ENCODE assay signal across 8 mouse cellular contexts in genomic region chr19:5139640-5140039, GRCm38 (mm10). TPM values are rescaled to one million over a fixed set of nuclear protein-coding genes. Genes with fewer than 3 reads are reported as not detected.
DNase-seq lines count a peak whose midpoint lies in the region; ATAC-seq and TF ChIP-seq lines count a peak whose summit lies in the region.

No protein-coding gene starts in this region.

- ATAC-seq in forebrain, embryonic 16.5 days, result peak; percentile 20; the same call in 1 of the 2 replicates
- ATAC-seq in megakaryocyte, adult 5-6 weeks (ENCODE audit: poor library complexity, severe bottlenecking), result no peak

- no peaks in the 10 kb centered on the region for H3K9me3 ChIP-seq in forebrain, embryonic 16.5 days (ENCODE audit: control insufficient read depth, low read length)

- TF ChIP-seq CTCF in lung, adult 2 months (IDR thresholded peaks at IDR 0.05; ENCODE audit: insufficient read depth, low read length), result no peak

- no peak overlapping the region for H3K4me2 ChIP-seq in forebrain, embryonic 16.5 days (ENCODE audit: low read length)

- H3K9ac ChIP-seq in forebrain, embryonic 16.5 days (replicated peaks; ENCODE audit: low read depth, low read length), result no peak overlapping the region

- H3K4me1 ChIP-seq in forebrain, embryonic 16.5 days (replicated peaks; ENCODE audit: control insufficient read depth, insufficient read depth, low read length), result no peaks in the 10 kb centered on the region
- no peaks in the 10 kb centered on the region for H3K4me1 ChIP-seq in lung, adult 2 months (ENCODE audit: control insufficient read depth, insufficient read depth, low read length)

- no peak for TF ChIP-seq POLR2A in lung, adult 2 months (IDR thresholded peaks at IDR 0.05; ENCODE audit: borderline replicate concordance, extremely low read depth, low read depth, low read length)

- WGBS in forebrain, embryonic 16.5 days, result 0% methylated on average over 2 of the region's 2 CpGs
- WGBS in lung, adult 2 months, result 8% methylated on average over 2 of the region's 2 CpGs

- H3K27me3 ChIP-seq in forebrain, embryonic 16.5 days (replicated peaks; ENCODE audit: control insufficient read depth, insufficient read depth, low read length), result no peaks in the 10 kb centered on the region

- no peaks in the 10 kb centered on the region; the same call in 1 of the 2 replicates for H3K36me3 ChIP-seq in forebrain, embryonic 16.5 days (ENCODE audit: control insufficient read depth, insufficient read depth)

- H3K4me3 ChIP-seq in forebrain, embryonic 16.5 days (replicated peaks; ENCODE audit: low read length), result no peak overlapping the region
- no peak overlapping the region for H3K4me3 ChIP-seq in lung, adult 2 months (replicated peaks; ENCODE audit: extremely low read depth, low read depth, low read length)

- DNase-seq in 3134 (ENCODE audit: extremely low read depth, insufficient read length, low spot score), result peak; percentile 22
- peak; percentile 53 for DNase-seq in A20 (ENCODE audit: low read depth, low spot score)
- peak; percentile 48 for DNase-seq in c-Kit-positive CD71-positive TER-119-negative erythroid progenitor cells, embryonic 14.5 days (ENCODE audit: low read depth)
- DNase-seq in kidney, postnatal 14 days, result peak; percentile 73
- peak; percentile 54 for DNase-seq in lung, adult 2 months
- peak; percentile 71 for DNase-seq in retina, postnatal 1 day

- H3K27ac ChIP-seq in forebrain, embryonic 16.5 days (ENCODE audit: low read length), result no peak overlapping the region

RNA-seq across cellular contexts. Expression of gene Klc2, which starts 21.3 kb away (rescaled TPM):
- polyA plus RNA-seq in forebrain, embryonic 16.5 days (2015; fragmentation: Nextera tagmentation; extraction: Ambion mirVana), result 48.1 and 55.5 TPM in 2 replicates
- polyA plus RNA-seq in lung, adult 2 months (2012; rRNA removed), result 35.5 and 47.3 TPM in 2 replicates
- 2.1 and 3.2 TPM in 2 replicates for total RNA-seq in megakaryocyte, adult 5-6 weeks (2015)
- 2.1 and 4.6 TPM in 2 replicates for total RNA-seq in megakaryocyte, adult 5-6 weeks (2017)

RNA-seq across cellular contexts. Expression of gene Rab1b, which starts 32.8 kb away (rescaled TPM):
- 239 and 241 TPM in 2 replicates for polyA plus RNA-seq in forebrain, embryonic 16.5 days (2015; fragmentation: Nextera tagmentation; extraction: Ambion mirVana)
- polyA plus RNA-seq in lung, adult 2 months (2012; rRNA removed), result 213 and 232 TPM in 2 replicates
- 67.7 and 77.3 TPM in 2 replicates for total RNA-seq in megakaryocyte, adult 5-6 weeks (2015)
- 120 and 127 TPM in 2 replicates for total RNA-seq in megakaryocyte, adult 5-6 weeks (2017)

RNA-seq across cellular contexts. Expression of gene Cnih2, which starts 41.3 kb away (rescaled TPM):
- polyA plus RNA-seq in forebrain, embryonic 16.5 days (2015; fragmentation: Nextera tagmentation; extraction: Ambion mirVana), result 297 and 347 TPM in 2 replicates
- 1.2 and 1.3 TPM in 2 replicates for polyA plus RNA-seq in lung, adult 2 months (2012; rRNA removed)
- total RNA-seq in megakaryocyte, adult 5-6 weeks (2015), result not detected in 2 replicates
- total RNA-seq in megakaryocyte, adult 5-6 weeks (2017), result not detected in 2 replicates

RNA-seq across cellular contexts. Expression of gene Yif1a, which starts 51.3 kb away (rescaled TPM):
- polyA plus RNA-seq in forebrain, embryonic 16.5 days (2015; fragmentation: Nextera tagmentation; extraction: Ambion mirVana), result 54.0 and 56.0 TPM in 2 replicates
- 154 and 165 TPM in 2 replicates for polyA plus RNA-seq in lung, adult 2 months (2012; rRNA removed)
- total RNA-seq in megakaryocyte, adult 5-6 weeks (2015), result 30.6 and 33.4 TPM in 2 replicates
- total RNA-seq in megakaryocyte, adult 5-6 weeks (2017), result 8.5 and 14.1 TPM in 2 replicates

RNA-seq across cellular contexts. Expression of gene Tmem151a, which starts 54.3 kb away (rescaled TPM):
- polyA plus RNA-seq in forebrain, embryonic 16.5 days (2015; fragmentation: Nextera tagmentation; extraction: Ambion mirVana), result 8.0 and 15.8 TPM in 2 replicates
- polyA plus RNA-seq in lung, adult 2 months (2012; rRNA removed), result 10.7 and 11.8 TPM in 2 replicates
- not detected in 2 replicates for total RNA-seq in megakaryocyte, adult 5-6 weeks (2015)
- total RNA-seq in megakaryocyte, adult 5-6 weeks (2017), result not detected in 2 replicates

Comparison
In these comparisons a context has a peak if more than half of its experiments do, and no peak if none do; other contexts are left out.
1. DNase-seq: peak in every context shown above with its lines; median percentile 73 in kidney, postnatal 14 days; 71 in retina, postnatal 1 day; 54 in lung, adult 2 months; 53 in A20; 48 in c-Kit-positive CD71-positive TER-119-negative erythroid progenitor cells, embryonic 14.5 days; 22 in 3134.
2. RNA of gene Cnih2, which starts 41.3 kb away (polyA plus RNA-seq): 297 to 347 TPM in forebrain, embryonic 16.5 days; 1.2 to 1.3 TPM in lung, adult 2 months; every median in the first group is over 100 times any median in the second.